Mouse (Mus musculus) spleen, adult 2 months (tissue): ENCODE results near the gene Wnk4. TPM values are rescaled to one million over a fixed set of nuclear protein-coding genes. Genes with fewer than 3 reads are reported as not detected.

Source experiments
- DNase-seq, 2 experiments: peaks; one replicate each; pipeline versions ENCODE4 v3.0.0 to v3.0.0-alpha.2; 2012 to 2021; ENCODE audit warnings: low spot score in 2 of 2, low read depth in 1 of 2
- H3K27ac ChIP-seq: fragments of 200-500 bp; 2 replicates; pipeline ENCODE4 v1.5.1; 2012; ENCODE audit warnings: low read length, inconsistent platforms; ENCODE audit not compliant: insufficient read depth
- H3K27me3 ChIP-seq: fragments of 200-500 bp; 2 replicates; pipeline ENCODE4 v1.6.1; 2012; ENCODE audit warnings: mild to moderate bottlenecking, moderate library complexity, low read length, inconsistent platforms; ENCODE audit not compliant: control insufficient read depth, insufficient read depth
- H3K36me3 ChIP-seq: fragments of 200-500 bp; 2 replicates; pipeline ENCODE4 v1.6.1; 2012; ENCODE audit warnings: mild to moderate bottlenecking, low read length, inconsistent platforms; ENCODE audit not compliant: control insufficient read depth, insufficient read depth
- H3K4me1 ChIP-seq: fragments of 200-500 bp; 2 replicates; pipeline ENCODE4 v1.6.1; 2011; ENCODE audit warnings: inconsistent platforms; ENCODE audit not compliant: control insufficient read depth, insufficient read depth, insufficient read length
- H3K4me3 ChIP-seq: fragments of 200-500 bp; 2 replicates; pipeline ENCODE4 v1.5.1; 2011; ENCODE audit warnings: mild to moderate bottlenecking, inconsistent platforms; ENCODE audit not compliant: insufficient read depth, insufficient read length; ENCODE audit errors: extremely low read depth
- CTCF ChIP-seq: fragments of 200-500 bp; IDR thresholded peaks from 2 replicates; pipeline ENCODE4 v1.5.1; 2011; ENCODE audit warnings: mild to moderate bottlenecking, inconsistent platforms; ENCODE audit not compliant: insufficient read depth, insufficient read length, insufficient replicate concordance; ENCODE audit errors: extremely low read depth
- POLR2A ChIP-seq: fragments of 200-500 bp; IDR thresholded peaks from 2 replicates; pipeline ENCODE4 v1.6.1; 2011; ENCODE audit warnings: low read depth, low read length, inconsistent platforms
- WGBS: fragments of 180-500 bp; shearing (Covaris S2); methylation state at CpG from one replicate; pipeline ENCODE4 v1.1.7; 2018; 5-methylcytosine and 5-hydroxymethylcytosine counted together
- polyA plus RNA-seq: library from polyadenylated mRNA; depleted of rRNA; stranded (reverse); fragments of >200 nt; gene quantifications from 2 replicates; pipeline ENCODE4 v1.2.3, GENCODE M21; 2012; rRNA removed

Wnk4 gene
- polyA plus RNA-seq: 1.9 and 2.2 TPM in 2 replicates

- no peak within 1 kb of the TSS for H3K27ac ChIP-seq
- peaks cover 10% of the 10 kb centered on the region for H3K4me1 ChIP-seq
- peaks cover 25% of the 10 kb centered on the region for H3K27me3 ChIP-seq
- 2% methylated on average over 39 of the region's 43 CpGs for WGBS
- H3K4me3 ChIP-seq: peak within 1 kb of the TSS; percentile 46
- DNase-seq: no peak
- peaks cover 10% of the 10 kb centered on the region for H3K36me3 ChIP-seq
- TF ChIP-seq CTCF (no peak), POLR2A (no peak)
These were observed at the start of gene Wnk4 for GRCm38 (mm10) chr11:101259948-101260825. TSS of gene Wnk4 (plus strand) at chr11:101260567.

DNA sequence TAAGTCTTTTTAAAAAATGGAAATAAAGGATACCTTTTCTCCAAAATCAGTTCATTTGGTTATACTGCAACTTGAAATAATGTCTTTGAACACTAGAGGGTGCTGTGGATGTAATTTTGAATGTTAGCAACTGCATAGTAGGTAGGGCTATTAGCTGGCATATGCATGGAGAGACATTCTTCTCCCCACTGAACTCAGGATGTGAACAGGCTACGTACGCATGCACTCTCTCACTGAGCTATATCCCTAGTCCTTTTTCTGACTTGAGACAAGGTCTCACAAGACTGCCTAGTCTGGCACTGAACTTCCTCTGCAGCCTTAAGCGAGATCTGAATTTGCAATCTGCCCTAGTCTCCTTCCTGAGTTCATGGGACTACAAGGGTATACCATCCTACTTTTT lies 48.4 kb upstream of the Wnk4 start:
- Histone ChIP-seq H3K27me3 (no peaks in the 10 kb centered on the region), H3K36me3 (peaks cover 40% of the 10 kb centered on the region), H3K27ac (no peak overlapping the region), H3K4me3 (no peak overlapping the region), H3K4me1 (no peaks in the 10 kb centered on the region)
- WGBS: 56% methylated on average over 3 of the region's 3 CpGs
- no peak for TF ChIP-seq CTCF
- peak in 1 of 2 experiments; percentile 55 for DNase-seq

DNA sequence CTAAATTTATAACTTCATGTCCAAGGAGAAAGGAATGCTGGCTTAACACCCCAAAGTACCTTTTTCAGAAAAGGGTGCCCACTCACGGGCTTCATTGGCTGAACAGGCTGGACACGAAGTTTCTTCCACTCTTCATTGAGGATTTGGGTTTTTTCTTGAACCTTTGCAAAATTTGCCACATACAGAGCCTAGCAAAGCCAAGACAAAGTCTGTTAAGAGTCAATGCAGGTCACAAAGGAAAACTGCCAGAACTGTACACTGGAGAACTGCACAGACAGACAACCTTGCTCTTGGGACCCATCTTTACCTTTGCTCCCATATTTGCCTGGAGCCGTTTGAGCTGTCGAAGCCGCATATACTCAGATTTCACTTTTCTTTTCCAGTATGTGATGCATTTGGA lies 43.4 kb upstream of the Wnk4 start:
- WGBS: 92% methylated on average over 5 of the region's 5 CpGs

DNA sequence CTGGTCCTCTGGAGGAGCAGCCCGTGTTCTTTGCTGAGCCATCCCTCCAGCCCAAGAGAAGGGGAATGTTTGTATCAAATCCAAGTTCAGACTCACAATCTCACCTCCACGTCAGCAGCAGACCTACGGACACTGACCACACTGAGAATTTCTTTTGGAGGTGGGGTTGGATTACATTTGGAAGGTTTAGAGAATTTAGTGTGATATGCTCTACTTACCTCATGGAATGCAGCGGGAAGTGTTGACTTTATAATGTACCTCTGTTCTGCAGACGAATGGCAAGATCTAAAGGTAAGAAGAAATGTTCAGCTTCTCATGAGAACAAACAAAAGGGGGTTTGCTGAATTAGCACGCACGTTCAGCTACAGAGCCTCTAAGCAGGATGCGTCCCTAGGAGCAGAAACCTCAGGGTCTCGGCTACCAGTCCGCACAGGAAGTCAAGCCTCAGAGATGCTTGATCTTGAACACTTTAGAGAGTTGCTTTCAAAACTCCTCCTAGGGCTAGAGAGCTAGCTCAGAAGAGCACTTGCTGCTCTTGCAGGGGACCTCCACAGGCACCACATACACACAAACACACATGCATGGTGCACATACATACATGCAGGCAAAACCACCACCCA lies 41.8 kb upstream of the Wnk4 start:
- WGBS: 63% methylated on average over 10 of the region's 10 CpGs
- H3K27me3 ChIP-seq: no peaks in the 10 kb centered on the region
- no peak overlapping the region for H3K27ac ChIP-seq
- TF ChIP-seq CTCF: no peak
- TF ChIP-seq POLR2A: no peak
- H3K4me3 ChIP-seq: no peak overlapping the region
- no peak for DNase-seq
- H3K36me3 ChIP-seq: peaks cover 27% of the 10 kb centered on the region
- H3K4me1 ChIP-seq: peaks cover 2% of the 10 kb centered on the region; the same call in 1 of the 2 replicates

More for the DNA sequence above, 43.4 kb upstream of the Wnk4 start:
- Histone ChIP-seq H3K27ac (no peak overlapping the region), H3K4me3 (no peak overlapping the region), H3K4me1 (peaks cover 2% of the 10 kb centered on the region; the same call in 1 of the 2 replicates), H3K27me3 (no peaks in the 10 kb centered on the region), H3K36me3 (peaks cover 31% of the 10 kb centered on the region)
- no peak for TF ChIP-seq CTCF
- no peak for DNase-seq

DNA sequence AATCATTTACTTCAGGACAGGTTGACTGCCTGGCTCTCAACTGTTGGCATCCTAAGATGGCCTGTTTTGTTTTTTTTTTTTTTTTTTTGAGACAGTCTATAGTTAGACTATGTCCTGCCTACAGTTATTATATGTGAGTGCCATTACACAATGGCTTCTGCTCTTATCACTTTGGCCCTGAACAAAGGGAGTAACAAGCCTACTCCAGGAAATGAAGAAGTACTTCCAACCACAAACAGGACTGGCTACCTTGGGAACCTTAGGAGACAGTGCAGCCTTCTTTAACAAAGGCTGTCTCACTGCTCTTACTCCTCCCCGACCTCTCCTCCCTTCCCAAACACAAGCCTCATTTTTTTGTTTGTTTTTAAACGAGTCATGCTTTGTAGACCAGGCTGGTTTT lies 39.5 kb upstream of the Wnk4 start:
- no peak overlapping the region for H3K27ac ChIP-seq
- H3K4me3 ChIP-seq: no peak overlapping the region
- H3K27me3 ChIP-seq: no peaks in the 10 kb centered on the region
- WGBS: 67% methylated on average over 2 of the region's 2 CpGs
- H3K4me1 ChIP-seq: peaks cover 5% of the 10 kb centered on the region; the same call in 1 of the 2 replicates
- H3K36me3 ChIP-seq: peaks cover 11% of the 10 kb centered on the region
- TF ChIP-seq POLR2A (no peak), CTCF (no peak)
- no peak for DNase-seq

DNA sequence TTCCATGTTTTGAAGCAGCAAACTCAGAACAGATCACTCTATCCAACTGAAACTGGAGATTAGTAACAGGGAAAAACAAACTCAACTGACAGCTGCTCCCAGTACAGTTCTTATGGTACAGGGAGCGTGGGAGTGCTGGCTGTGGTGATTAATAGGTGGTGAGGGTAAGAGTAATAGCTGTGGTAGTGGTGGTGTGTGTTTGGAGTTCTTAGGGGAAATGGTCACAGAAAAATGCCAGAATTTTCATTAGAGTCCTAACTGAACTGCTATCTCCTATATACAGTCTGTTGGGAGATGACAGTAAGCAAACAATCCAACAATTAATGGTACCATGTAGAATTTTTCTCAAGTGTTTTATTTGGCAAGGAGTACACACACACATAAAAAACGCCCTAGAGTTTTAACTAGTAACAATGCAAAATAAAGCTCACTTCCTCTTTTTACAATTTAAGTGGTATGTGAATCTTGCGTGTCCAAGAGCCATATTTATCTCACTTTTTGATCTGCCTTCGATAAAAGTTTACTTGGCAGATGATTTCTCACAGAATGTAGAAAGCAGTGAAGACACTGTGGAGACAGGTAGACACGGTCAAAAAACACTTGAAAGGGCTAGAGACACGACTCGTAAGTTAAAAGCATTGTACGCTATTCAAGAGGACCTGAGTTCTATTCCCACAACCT lies 38.9 kb upstream of the Wnk4 start:
- H3K4me3 ChIP-seq: no peak overlapping the region
- TF ChIP-seq POLR2A (no peak), CTCF (no peak)
- no peaks in the 10 kb centered on the region for H3K27me3 ChIP-seq
- H3K4me1 ChIP-seq: peaks cover 7% of the 10 kb centered on the region
- H3K27ac ChIP-seq: peak overlapping the region; percentile 60; the same call in 1 of the 2 replicates
- 44% methylated on average over 8 of the region's 8 CpGs for WGBS
- no peak for DNase-seq
- H3K36me3 ChIP-seq: peaks cover 10% of the 10 kb centered on the region
